Mouse (Mus musculus) heart, adult 2 months (tissue): ENCODE data around the gene Nwd2.

ENCODE experiments used
- CTCF ChIP-seq: fragments of 200-600 bp; IDR thresholded peaks from 2 replicates; pipeline ENCODE4 v1.8.1; 2022; ENCODE audit warnings: antibody characterized with exemption, mild to moderate bottlenecking, moderate library complexity
- EP300 ChIP-seq: fragments of 200-500 bp; IDR thresholded peaks from 2 replicates; pipeline ENCODE4 v1.6.1; 2011; ENCODE audit warnings: low read depth, low read length, control low read depth; ENCODE audit not compliant: insufficient read depth
- POLR2A ChIP-seq: fragments of 200-500 bp; IDR thresholded peaks from 2 replicates; pipeline ENCODE4 v1.6.1; 2011; ENCODE audit warnings: mild to moderate bottlenecking, low read depth, low read length, control low read depth; ENCODE audit not compliant: insufficient read depth

DNA sequence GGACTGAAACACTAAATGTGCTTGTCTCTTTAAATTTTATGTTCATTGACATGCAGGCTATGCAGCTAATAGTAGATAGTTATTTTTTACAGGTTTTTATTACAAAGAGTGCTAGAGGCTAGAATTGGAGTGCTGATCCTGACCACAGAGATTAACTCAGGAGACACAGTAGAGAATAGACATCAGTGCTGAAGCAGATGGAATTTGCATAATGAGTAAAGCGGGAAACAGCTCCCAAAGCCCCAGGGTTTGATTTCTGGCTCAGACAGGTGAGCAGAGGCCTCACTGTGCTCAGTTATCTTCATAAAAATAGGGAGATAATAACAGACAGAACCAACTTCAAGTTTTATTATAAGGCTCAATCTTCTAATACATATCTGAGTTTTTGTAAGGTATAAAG, 99.9 kb downstream of the Nwd2 start:
- TF ChIP-seq CTCF = no peak
- TF ChIP-seq POLR2A = no peak
- no peak for TF ChIP-seq EP300
